ENCODE assay signal across 8 mouse cellular contexts in the genomic region with DNA sequence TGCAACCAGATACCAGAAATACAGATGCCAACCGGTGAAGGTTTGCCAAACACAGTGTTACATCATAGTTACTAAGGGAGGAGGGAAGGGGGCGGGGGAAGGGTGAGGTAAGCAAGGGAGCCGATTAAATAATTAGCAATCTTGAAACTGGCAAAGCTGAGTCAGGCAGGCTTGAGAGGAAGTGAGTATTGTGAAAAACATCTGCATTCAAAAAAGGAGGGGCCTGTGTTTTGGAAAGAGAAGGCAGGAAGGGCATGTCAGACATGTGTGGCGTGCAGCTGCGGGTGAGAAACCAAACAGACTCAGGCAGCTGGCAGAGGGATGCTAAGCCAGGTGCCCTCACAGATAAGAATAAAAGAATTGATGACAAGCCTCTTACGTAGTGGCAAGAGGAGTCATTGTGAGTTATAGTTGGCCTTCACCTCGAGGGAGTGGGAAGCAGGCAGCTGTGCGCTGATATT. TPM values are rescaled to one million over a fixed set of nuclear protein-coding genes. Genes with fewer than 3 reads are reported as not detected.
A peak's percentile ranks its signal among the peaks of the same experiment; 100 is the strongest.
DNase-seq lines count a peak whose midpoint lies in the region; ATAC-seq lines count a peak whose summit lies in the region.

No protein-coding gene starts in this region.

- peak overlapping the region; percentile 45 for H3K27ac ChIP-seq in brown adipose tissue, adult 24 weeks (replicated peaks; ENCODE audit: low read depth, low read length)
- 0 out of 2 replicates have a peak overlapping the region, but pooled peaks have one; percentile 4 for H3K27ac ChIP-seq in liver, embryonic 16.5 days (ENCODE audit: low read length)

- H3K27me3 ChIP-seq in liver, embryonic 16.5 days (ENCODE audit: control insufficient read depth, insufficient read depth, low read depth, low read length) = no peaks in the 10 kb centered on the region

- ATAC-seq in liver, embryonic 16.5 days (ENCODE audit: low read depth) = no peak
- ATAC-seq in erythroblast, adult 5-6 weeks (replicated peaks; ENCODE audit: low FRiP score, poor library complexity, severe bottlenecking) = no peak

- H3K36me3 ChIP-seq in liver, embryonic 16.5 days (ENCODE audit: control insufficient read depth, insufficient read depth) = no peaks in the 10 kb centered on the region

- H3K4me1 ChIP-seq in brown adipose tissue, adult 24 weeks (ENCODE audit: control insufficient read depth, insufficient read depth, insufficient read length, low read length) = peaks cover 2% of the 10 kb centered on the region
- H3K4me1 ChIP-seq in liver, embryonic 16.5 days (ENCODE audit: control insufficient read depth, low read depth, low read length) = peaks cover 29% of the 10 kb centered on the region

- H3K4me3 ChIP-seq in brown adipose tissue, adult 24 weeks (ENCODE audit: insufficient read depth, low read depth, low read length) = no peak overlapping the region
- no peak overlapping the region for H3K4me3 ChIP-seq in liver, embryonic 16.5 days (ENCODE audit: low read depth, low read length)

- H3K9ac ChIP-seq in liver, embryonic 16.5 days (ENCODE audit: low read depth, low read length) = no peak overlapping the region

- no peaks in the 10 kb centered on the region for H3K9me3 ChIP-seq in liver, embryonic 16.5 days (replicated peaks; ENCODE audit: control insufficient read depth, low read length)

- DNase-seq in gastrocnemius, postnatal 25 days = peak; percentile 38
- no peak for DNase-seq in gastrocnemius, postnatal 4 days (ENCODE audit: low spot score in 2 of 2)
- DNase-seq in thymus, adult 18-20 months = peak; percentile 69 to 84
- DNase-seq in embryo, embryonic 11 days = no peak
- DNase-seq in left cerebral cortex, adult 8-10 months (ENCODE audit: low spot score in 2 of 2) = no peak

- WGBS in liver, embryonic 16.5 days (ENCODE audit: insufficient replicate concordance) = 18% methylated on average over 8 of the region's 8 CpGs

- H3K4me2 ChIP-seq in liver, embryonic 16.5 days (ENCODE audit: low read depth, low read length) = no peak overlapping the region

RNA-seq across cellular contexts. Expression of gene Rabggta, which starts 2.4 kb away (rescaled TPM):
- total RNA-seq in gastrocnemius, postnatal 25 days (2021) = 10 to 100 TPM; 10.3 TPM
- 10 to 100 TPM; 10.9 to 12.8 TPM for total RNA-seq in gastrocnemius, postnatal 4 days (2021)
- 8.9 and 10.1 TPM in 2 replicates for polyA plus RNA-seq in brown adipose tissue, adult 24 weeks (2012; ENCODE audit: insufficient read depth, insufficient read length, missing spikeins)
- polyA plus RNA-seq in liver, embryonic 16.5 days (2015; fragmentation: Nextera tagmentation; extraction: Ambion mirVana) = 11.3 and 12.4 TPM in 2 replicates
- total RNA-seq in erythroblast, adult 5-6 weeks (2015; ENCODE audit: low replicate concordance) = 2.3 and 5.4 TPM in 2 replicates
- total RNA-seq in erythroblast, adult 5-6 weeks (2017; ENCODE audit: low replicate concordance) = 2.1 and 2.2 TPM in 2 replicates
- 10 to 100 TPM; 52.2 to 54.7 (median 54.0) TPM for total RNA-seq in left cerebral cortex, adult 8-10 months (2022)

RNA-seq across cellular contexts. Expression of gene Tgm1, which starts 10.7 kb away (rescaled TPM):
- total RNA-seq in gastrocnemius, postnatal 25 days (2021) = not detected
- under 1 TPM; 0.39 to 0.49 TPM for total RNA-seq in gastrocnemius, postnatal 4 days (2021)
- polyA plus RNA-seq in brown adipose tissue, adult 24 weeks (2012; ENCODE audit: insufficient read depth, insufficient read length, missing spikeins) = not detected in 2 replicates
- 2.8 and 3.1 TPM in 2 replicates for polyA plus RNA-seq in liver, embryonic 16.5 days (2015; fragmentation: Nextera tagmentation; extraction: Ambion mirVana)
- 0.96 TPM in 1 of 2 replicates, not detected in the other for total RNA-seq in erythroblast, adult 5-6 weeks (2015; ENCODE audit: low replicate concordance)
- total RNA-seq in erythroblast, adult 5-6 weeks (2017; ENCODE audit: low replicate concordance) = 0.14 and 0.85 TPM in 2 replicates
- total RNA-seq in left cerebral cortex, adult 8-10 months (2022) = 1 to 10 TPM in 2 of 4 experiments, not detected in 2; 1.1 to 1.4 TPM

RNA-seq across cellular contexts. Expression of gene Dhrs1, which starts 21.0 kb away (rescaled TPM):
- 10 to 100 TPM; 29.4 to 32.7 TPM for total RNA-seq in gastrocnemius, postnatal 25 days (2021)
- 10 to 100 TPM; 40.1 to 41.3 TPM for total RNA-seq in gastrocnemius, postnatal 4 days (2021)
- 58.8 and 101 TPM in 2 replicates for polyA plus RNA-seq in brown adipose tissue, adult 24 weeks (2012; ENCODE audit: insufficient read depth, insufficient read length, missing spikeins)
- 40.9 and 43.5 TPM in 2 replicates for polyA plus RNA-seq in liver, embryonic 16.5 days (2015; fragmentation: Nextera tagmentation; extraction: Ambion mirVana)
- 22.4 and 27.1 TPM in 2 replicates for total RNA-seq in erythroblast, adult 5-6 weeks (2015; ENCODE audit: low replicate concordance)
- 3.9 and 14.9 TPM in 2 replicates for total RNA-seq in erythroblast, adult 5-6 weeks (2017; ENCODE audit: low replicate concordance)
- total RNA-seq in left cerebral cortex, adult 8-10 months (2022) = 100 to 1,000 TPM in 2 of 4 experiments, 10 to 100 TPM in 2; 86.1 to 119 (median 97.8) TPM

RNA-seq across cellular contexts. Expression of gene Nop9, which starts 21.1 kb away (rescaled TPM):
- 10 to 100 TPM; 11.3 to 12.0 TPM for total RNA-seq in gastrocnemius, postnatal 25 days (2021)
- 10 to 100 TPM; 16.9 to 18.5 TPM for total RNA-seq in gastrocnemius, postnatal 4 days (2021)
- polyA plus RNA-seq in brown adipose tissue, adult 24 weeks (2012; ENCODE audit: insufficient read depth, insufficient read length, missing spikeins) = 4.8 and 5.5 TPM in 2 replicates
- polyA plus RNA-seq in liver, embryonic 16.5 days (2015; fragmentation: Nextera tagmentation; extraction: Ambion mirVana) = 18.6 and 18.7 TPM in 2 replicates
- total RNA-seq in erythroblast, adult 5-6 weeks (2015; ENCODE audit: low replicate concordance) = 6.5 and 11.3 TPM in 2 replicates
- 3.7 and 3.9 TPM in 2 replicates for total RNA-seq in erythroblast, adult 5-6 weeks (2017; ENCODE audit: low replicate concordance)
- total RNA-seq in left cerebral cortex, adult 8-10 months (2022) = 10 to 100 TPM in 3 of 4 experiments, 1 to 10 TPM in 1; 9.7 to 11.8 (median 11.0) TPM

RNA-seq across cellular contexts. Expression of gene Cideb, which starts 33.8 kb away (rescaled TPM):
- not detected for total RNA-seq in gastrocnemius, postnatal 25 days (2021)
- under 1 TPM in 1 of 2 experiments, not detected in 1; 0.36 TPM for total RNA-seq in gastrocnemius, postnatal 4 days (2021)
- 16.3 and 27.9 TPM in 2 replicates for polyA plus RNA-seq in brown adipose tissue, adult 24 weeks (2012; ENCODE audit: insufficient read depth, insufficient read length, missing spikeins)
- polyA plus RNA-seq in liver, embryonic 16.5 days (2015; fragmentation: Nextera tagmentation; extraction: Ambion mirVana) = 74.1 and 86.9 TPM in 2 replicates
- 2.1 TPM in 1 of 2 replicates, not detected in the other for total RNA-seq in erythroblast, adult 5-6 weeks (2015; ENCODE audit: low replicate concordance)
- total RNA-seq in erythroblast, adult 5-6 weeks (2017; ENCODE audit: low replicate concordance) = 0.94 TPM in 1 of 2 replicates, not detected in the other
- 1 to 10 TPM; 1.5 to 3.1 (median 2.4) TPM for total RNA-seq in left cerebral cortex, adult 8-10 months (2022)

Comparison
In these comparisons a context has a peak if more than half of its experiments do, and no peak if none do; other contexts are left out.
1. DNase-seq: peak in gastrocnemius, postnatal 25 days (single experiment) and thymus, adult 18-20 months (2 of 2); none in gastrocnemius, postnatal 4 days (0 of 2), embryo, embryonic 11 days (single experiment) and left cerebral cortex, adult 8-10 months (0 of 2).